Mouse (Mus musculus) CD4-positive, CD25-positive, alpha-beta regulatory T cell, adult 9 weeks (primary cell): ENCODE results near the gene Ankrd23. TPM values are rescaled to one million over a fixed set of nuclear protein-coding genes. Genes with fewer than 3 reads are reported as not detected.

ENCODE experiments used
- polyA plus RNA-seq: library from polyadenylated mRNA; unstranded; fragments of 100-300 nt; shearing (Covaris generic); gene quantifications from one replicate; pipeline ENCODE4 v1.2.1, GENCODE M21; 2017

The Ankrd23 gene
- polyA plus RNA-seq: 39.2 TPM

DNA sequence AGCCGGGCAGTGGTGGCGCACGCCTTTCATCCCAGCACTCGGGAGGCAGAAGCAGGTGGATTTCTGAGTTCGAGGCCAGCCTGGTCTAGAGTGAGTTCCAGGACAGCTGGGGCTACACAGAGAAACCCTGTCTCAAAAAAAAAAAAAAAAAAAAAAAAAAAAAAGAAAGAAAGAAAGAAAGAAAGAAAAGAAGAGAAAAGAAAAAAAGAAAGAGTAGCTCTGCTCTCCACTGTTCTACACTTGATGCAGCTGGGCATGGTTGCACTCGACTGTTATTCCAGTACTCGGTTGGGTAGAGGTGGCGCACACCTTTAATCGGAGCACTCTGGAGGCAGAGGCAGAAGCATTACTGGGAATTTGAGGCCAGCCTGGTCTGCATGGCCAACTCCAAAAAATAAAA is at the start of gene Ankrd23:
Gene Ankrd23 (minus strand): TSS at position 101 of the 400 bp plus-strand sequence.

DNA sequence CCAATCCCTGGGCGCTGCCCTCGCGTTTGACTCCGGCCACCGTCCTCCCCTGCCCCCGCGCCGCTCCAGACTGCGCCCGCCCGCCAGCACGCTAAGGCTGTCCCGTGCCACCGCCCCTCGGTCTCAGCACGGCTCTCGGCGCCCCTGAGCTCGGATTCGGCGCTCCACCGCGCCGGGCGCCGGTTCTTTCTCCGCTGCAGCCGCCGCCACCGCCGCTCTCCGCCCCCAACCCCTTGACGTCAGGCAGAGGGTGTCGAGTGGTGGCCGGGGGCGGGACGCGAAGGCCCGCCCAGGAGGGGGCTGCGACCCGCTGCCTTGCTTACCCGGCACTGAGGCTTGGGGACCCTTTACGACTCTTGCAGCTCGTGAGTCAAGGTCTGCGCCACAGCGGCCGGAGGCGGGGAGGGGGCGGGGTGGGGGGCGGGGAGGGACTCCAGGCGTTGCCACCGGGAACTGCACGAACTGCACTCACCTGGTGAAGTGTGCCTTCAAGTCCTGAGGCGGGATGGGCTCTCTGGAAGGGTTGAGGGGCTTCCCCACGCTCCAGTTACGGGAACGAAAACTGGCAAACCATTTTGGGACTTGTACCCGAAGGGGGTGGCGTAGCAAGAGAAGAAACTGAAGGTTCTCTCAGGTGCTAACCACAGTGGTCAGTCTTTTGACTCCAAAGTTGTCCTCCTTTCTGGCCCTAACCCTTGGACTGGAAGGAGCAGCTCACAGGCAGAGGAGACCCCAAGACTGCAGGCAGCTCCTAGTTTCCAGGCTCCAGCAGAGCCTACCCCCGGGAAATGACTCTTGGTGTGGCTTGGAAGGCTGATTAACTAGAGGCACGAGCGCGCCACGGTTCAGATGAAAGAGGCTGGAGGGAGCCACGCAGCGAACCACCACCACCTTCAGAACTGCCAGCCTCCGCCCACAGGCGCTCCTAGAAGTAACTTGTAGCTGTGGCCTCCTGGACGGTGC is 21.6 kb upstream of the Ankrd23 start, which contains the start of gene Sema4c:
Gene Sema4c (minus strand): TSS at position 319 of the 963 bp plus-strand sequence.

DNA sequence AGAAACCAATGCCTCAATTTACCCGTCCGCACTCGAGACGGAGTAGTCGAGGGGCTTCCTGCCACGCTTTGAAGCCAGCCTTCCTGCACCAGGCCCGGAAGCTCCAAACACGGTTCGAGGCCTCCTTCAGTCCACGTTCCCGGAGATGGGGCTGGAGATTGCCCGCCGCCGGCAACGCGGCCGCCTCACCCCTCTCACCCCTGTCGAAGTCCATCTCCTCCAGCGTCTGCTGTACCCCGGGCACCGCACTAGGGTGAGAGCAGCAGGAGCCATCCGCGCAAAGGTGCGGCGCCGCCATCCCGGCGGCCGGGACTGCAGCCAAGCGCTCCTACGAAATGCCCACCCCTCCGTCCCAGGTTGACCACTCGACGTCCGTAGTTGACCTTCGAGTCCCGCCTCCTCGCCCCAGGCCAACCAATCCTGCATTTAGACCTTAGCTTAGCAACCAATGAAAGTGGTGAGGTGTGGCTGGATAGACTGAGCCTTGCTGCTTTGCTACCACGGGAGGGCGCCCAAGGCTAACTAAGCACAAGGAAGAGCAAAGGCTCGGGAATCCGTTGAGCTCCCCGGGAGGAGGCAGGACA is 10.3 kb upstream of the Ankrd23 start, which contains the start of gene Ankrd39:
Gene Ankrd39 (minus strand): TSS at position 558 of the 584 bp plus-strand sequence.

DNA sequence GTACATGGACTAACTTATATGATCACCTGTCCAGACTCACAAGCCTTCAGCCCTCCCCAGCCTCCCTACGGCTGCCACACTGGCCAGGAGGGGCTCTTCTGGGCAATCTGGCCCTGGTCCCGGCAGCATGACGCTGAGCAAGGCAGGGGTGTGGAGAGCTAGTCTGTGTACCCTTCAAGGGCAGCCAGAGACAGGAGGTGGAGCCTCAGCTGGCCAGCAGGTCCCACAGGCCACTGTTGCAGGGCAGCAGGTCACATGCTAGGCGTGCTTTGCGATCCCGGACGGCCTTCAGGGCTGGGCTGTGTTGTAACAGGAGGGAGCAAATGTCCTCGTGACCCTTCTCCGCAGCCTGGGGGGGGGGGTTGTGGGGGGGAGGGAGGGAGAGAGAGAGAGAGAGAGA is 2.5 kb upstream of the Ankrd23 start, which contains the start of gene Gm42417:
Gene Gm42417 (minus strand): TSS at position 244 of the 400 bp plus-strand sequence.

DNA sequence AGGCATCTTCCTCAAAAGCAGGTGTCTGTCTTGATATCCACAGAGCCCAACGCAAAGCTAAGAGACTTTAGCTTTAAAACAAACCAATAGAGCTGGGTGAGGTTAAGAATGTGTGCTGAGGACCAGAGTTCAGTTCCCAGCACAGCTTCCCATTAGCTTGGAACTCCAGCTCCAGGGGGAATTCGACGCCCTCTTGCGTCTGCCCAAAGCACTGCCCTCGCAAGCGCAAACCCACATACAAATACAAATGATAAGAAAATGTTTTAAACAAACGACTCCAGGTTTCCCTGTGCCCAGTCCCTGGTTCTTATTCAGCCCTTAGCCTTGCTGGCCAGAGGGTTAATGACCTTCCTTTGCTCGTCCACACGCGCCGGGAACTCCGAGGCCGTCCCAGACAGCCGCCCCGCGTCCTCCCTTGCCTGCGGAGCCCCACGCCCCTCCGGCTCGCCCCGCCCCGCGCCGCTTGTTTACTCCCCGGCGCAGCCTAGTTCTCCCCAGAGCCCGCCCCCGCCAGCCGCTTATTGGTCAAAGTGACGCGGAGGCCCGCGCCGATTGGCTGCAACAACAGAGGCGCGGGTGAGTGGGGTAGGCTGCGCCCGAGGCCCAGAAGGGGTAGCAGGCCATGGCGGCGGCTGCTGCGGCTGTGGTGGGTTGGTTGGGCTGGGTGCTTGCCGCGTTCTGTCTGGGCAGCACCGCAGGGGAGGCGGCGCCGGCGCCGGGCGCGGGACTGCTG is 25.2 kb downstream of the Ankrd23 start, which contains the start of gene Cnnm3:
Gene Cnnm3 (plus strand): TSS at position 579 of the 733 bp plus-strand sequence.

Other genes starting within 250 kb of the Ankrd23 start
- 161 TPM for gene Arid5a, start 229.2 kb downstream of the Ankrd23 start, polyA plus RNA-seq
- 70.3 TPM for gene Kansl3, start 167.7 kb downstream of the Ankrd23 start, polyA plus RNA-seq
- gene Fer1l5, start 164.6 kb downstream of the Ankrd23 start, polyA plus RNA-seq: 1.1 TPM
- 25.0 TPM for gene Lman2l, start 91.6 kb downstream of the Ankrd23 start, polyA plus RNA-seq
- gene Cnnm4, start 65.3 kb downstream of the Ankrd23 start, polyA plus RNA-seq: 2.5 TPM
- gene Cnnm3, start 25.0 kb downstream of the Ankrd23 start, polyA plus RNA-seq: 2.8 TPM
- 1.1 TPM for gene Gm42417, start 2.5 kb upstream of the Ankrd23 start, polyA plus RNA-seq
- gene Ankrd39, start 10.6 kb upstream of the Ankrd23 start, polyA plus RNA-seq: 47.8 TPM
- gene Sema4c, start 21.5 kb upstream of the Ankrd23 start, polyA plus RNA-seq: 0.86 TPM
- not detected for gene Fam178b, start 146.3 kb upstream of the Ankrd23 start, polyA plus RNA-seq
- 557 TPM for gene Cox5b, start 154.6 kb upstream of the Ankrd23 start, polyA plus RNA-seq
- not detected for gene 4933424G06Rik, start 173.3 kb upstream of the Ankrd23 start, polyA plus RNA-seq
- gene Actr1b, start 177.5 kb upstream of the Ankrd23 start, polyA plus RNA-seq: 81.9 TPM
- 175 TPM for gene Zap70, start 224.9 kb upstream of the Ankrd23 start, polyA plus RNA-seq